Mouse (Mus musculus): Measurements from ENCODE around the gene Acot1. TPM values are rescaled to one million over a fixed set of nuclear protein-coding genes. Genes with fewer than 3 reads are reported as not detected.
"Not testable (repeated sequence)": the region's sequence is repeated elsewhere in the genome, so short reads cannot be mapped to it uniquely, and the experiment has no call there.

The Acot1 gene
- polyA plus RNA-seq, 1 experiment from 2014 or later: 99.5 TPM

GRCm38 (mm10) chr12:83988483-83988882, 20.8 kb upstream of the Acot1 start:
- Histone ChIP-seq H3K36me3 (ENCODE audit: control insufficient read depth, insufficient read depth, low read length) (peaks cover 12% of the 10 kb centered on the region), H3K9ac (ENCODE audit: low read length) (peak overlapping the region; percentile 74), H3K27me3 (replicated peaks; ENCODE audit: control insufficient read depth, insufficient read depth, low read length) (no peaks in the 10 kb centered on the region), H3K4me3 (ENCODE audit: low read depth, low read length) (peak overlapping the region; percentile 55), H3K4me1 (replicated peaks; ENCODE audit: control insufficient read depth, insufficient read depth, low read length) (peaks cover 12% of the 10 kb centered on the region), H3K9me3 (ENCODE audit: control insufficient read depth, low read length) (no peaks in the 10 kb centered on the region), H3K27ac (ENCODE audit: low read depth) (peak overlapping the region; percentile 93), H3K4me2 (ENCODE audit: low read length) (peak overlapping the region; percentile 59)
- DNase-seq (ENCODE audit: low spot score) (no peak), ATAC-seq (replicated peaks; ENCODE audit: low FRiP score, low TSS enrichment, low read depth) (peak; percentile 44; the same call in 1 of the 2 replicates)
- 65% methylated on average over 4 of the region's 4 CpGs for WGBS

GRCm38 (mm10) chr12:83989378-83989777, 19.9 kb upstream of the Acot1 start:
- Histone ChIP-seq H3K4me3 (ENCODE audit: low read depth, low read length) (no peak overlapping the region), H3K4me1 (replicated peaks; ENCODE audit: control insufficient read depth, insufficient read depth, low read length) (peaks cover 12% of the 10 kb centered on the region), H3K36me3 (ENCODE audit: control insufficient read depth, insufficient read depth, low read length) (peaks cover 15% of the 10 kb centered on the region), H3K27ac (ENCODE audit: low read depth) (no peak overlapping the region), H3K9me3 (ENCODE audit: control insufficient read depth, low read length) (no peaks in the 10 kb centered on the region), H3K4me2 (ENCODE audit: low read length) (no peak overlapping the region), H3K9ac (ENCODE audit: low read length) (no peak overlapping the region), H3K27me3 (replicated peaks; ENCODE audit: control insufficient read depth, insufficient read depth, low read length) (no peaks in the 10 kb centered on the region)
- ATAC-seq (replicated peaks; ENCODE audit: low FRiP score, low TSS enrichment, low read depth) (no peak), DNase-seq (ENCODE audit: low spot score) (no peak)
- 93% methylated on average over 4 of the region's 4 CpGs for WGBS

GRCm38 (mm10) chr12:83997221-83997620, 12.1 kb upstream of the Acot1 start:
- WGBS: 63% methylated on average over 2 of the region's 2 CpGs
- no peak overlapping the region for H3K27ac ChIP-seq (ENCODE audit: low read depth)
- no peak for DNase-seq (ENCODE audit: low spot score)
- H3K4me3 ChIP-seq (ENCODE audit: low read depth, low read length): no peak overlapping the region
- ATAC-seq (replicated peaks; ENCODE audit: low FRiP score, low TSS enrichment, low read depth): no peak
- H3K27me3 ChIP-seq (replicated peaks; ENCODE audit: control insufficient read depth, insufficient read depth, low read length): no peaks in the 10 kb centered on the region
- H3K9me3 ChIP-seq (ENCODE audit: control insufficient read depth, low read length): peaks cover 2% of the 10 kb centered on the region; the same call in 1 of the 2 replicates
- H3K4me1 ChIP-seq (replicated peaks; ENCODE audit: control insufficient read depth, insufficient read depth, low read length): no peaks in the 10 kb centered on the region
- no peak overlapping the region for H3K9ac ChIP-seq (ENCODE audit: low read length)
- peaks cover 8% of the 10 kb centered on the region for H3K36me3 ChIP-seq (ENCODE audit: control insufficient read depth, insufficient read depth, low read length)
- no peak overlapping the region for H3K4me2 ChIP-seq (ENCODE audit: low read length)

GRCm38 (mm10) chr12:83998341-83999107, 10.8 kb upstream of the Acot1 start:
- Histone ChIP-seq H3K4me2 (ENCODE audit: low read length) (no peak overlapping the region), H3K4me3 (ENCODE audit: low read depth, low read length) (no peak overlapping the region), H3K4me1 (replicated peaks; ENCODE audit: control insufficient read depth, insufficient read depth, low read length) (no peaks in the 10 kb centered on the region), H3K36me3 (ENCODE audit: control insufficient read depth, insufficient read depth, low read length) (peaks cover 3% of the 10 kb centered on the region; the same call in 1 of the 2 replicates), H3K9ac (ENCODE audit: low read length) (no peak overlapping the region), H3K9me3 (ENCODE audit: control insufficient read depth, low read length) (peaks cover 2% of the 10 kb centered on the region; the same call in 1 of the 2 replicates), H3K27me3 (replicated peaks; ENCODE audit: control insufficient read depth, insufficient read depth, low read length) (no peaks in the 10 kb centered on the region), H3K27ac (ENCODE audit: low read depth) (no peak overlapping the region)
- no peak for DNase-seq (ENCODE audit: low spot score)
- 60% methylated on average over 11 of the region's 11 CpGs for WGBS
- ATAC-seq (replicated peaks; ENCODE audit: low FRiP score, low TSS enrichment, low read depth): no peak

GRCm38 (mm10) chr12:83999237-83999636, 10.1 kb upstream of the Acot1 start:
- DNase-seq (ENCODE audit: low spot score); H3K27ac ChIP-seq (ENCODE audit: low read depth): not testable (repeated sequence)

GRCm38 (mm10) chr12:84000418-84000817, 8.9 kb upstream of the Acot1 start:
- Histone ChIP-seq H3K4me3 (ENCODE audit: low read depth, low read length) (no peak overlapping the region), H3K9ac (ENCODE audit: low read length) (no peak overlapping the region), H3K4me2 (ENCODE audit: low read length) (no peak overlapping the region), H3K27me3 (replicated peaks; ENCODE audit: control insufficient read depth, insufficient read depth, low read length) (no peaks in the 10 kb centered on the region), H3K4me1 (replicated peaks; ENCODE audit: control insufficient read depth, insufficient read depth, low read length) (no peaks in the 10 kb centered on the region), H3K9me3 (ENCODE audit: control insufficient read depth, low read length) (peaks cover 2% of the 10 kb centered on the region; the same call in 1 of the 2 replicates), H3K27ac (ENCODE audit: low read depth) (no peak overlapping the region), H3K36me3 (ENCODE audit: control insufficient read depth, insufficient read depth, low read length) (no peaks in the 10 kb centered on the region)
- 44% methylated on average over 3 of the region's 3 CpGs for WGBS
- ATAC-seq (replicated peaks; ENCODE audit: low FRiP score, low TSS enrichment, low read depth): no peak
- no peak for DNase-seq (ENCODE audit: low spot score)

More at GRCm38 (mm10) chr12:83999237-83999636, 10.1 kb upstream of the Acot1 start:
- not testable (repeated sequence) for ATAC-seq (replicated peaks; ENCODE audit: low FRiP score, low TSS enrichment, low read depth); H3K4me3 ChIP-seq (ENCODE audit: low read depth, low read length); H3K4me1 ChIP-seq (replicated peaks; ENCODE audit: control insufficient read depth, insufficient read depth, low read length); H3K4me2 ChIP-seq (ENCODE audit: low read length); H3K9me3 ChIP-seq (ENCODE audit: control insufficient read depth, low read length); H3K9ac ChIP-seq (ENCODE audit: low read length); H3K27me3 ChIP-seq (replicated peaks; ENCODE audit: control insufficient read depth, insufficient read depth, low read length); H3K36me3 ChIP-seq (ENCODE audit: control insufficient read depth, insufficient read depth, low read length)
- 56% methylated on average over 8 of the region's 8 CpGs for WGBS

GRCm38 (mm10) chr12:84003866-84004265, 5.4 kb upstream of the Acot1 start:
- H3K4me3 ChIP-seq (ENCODE audit: low read depth, low read length): no peak overlapping the region
- 76% methylated on average over 1 of the region's 1 CpGs for WGBS
- no peak overlapping the region for H3K4me2 ChIP-seq (ENCODE audit: low read length)
- ATAC-seq (replicated peaks; ENCODE audit: low FRiP score, low TSS enrichment, low read depth): no peak
- no peaks in the 10 kb centered on the region for H3K27me3 ChIP-seq (replicated peaks; ENCODE audit: control insufficient read depth, insufficient read depth, low read length)
- no peak overlapping the region for H3K9ac ChIP-seq (ENCODE audit: low read length)
- H3K36me3 ChIP-seq (ENCODE audit: control insufficient read depth, insufficient read depth, low read length): no peaks in the 10 kb centered on the region
- DNase-seq (ENCODE audit: low spot score): no peak
- H3K9me3 ChIP-seq (ENCODE audit: control insufficient read depth, low read length): peaks cover 2% of the 10 kb centered on the region; the same call in 1 of the 2 replicates
- no peaks in the 10 kb centered on the region for H3K4me1 ChIP-seq (replicated peaks; ENCODE audit: control insufficient read depth, insufficient read depth, low read length)
- H3K27ac ChIP-seq (ENCODE audit: low read depth): no peak overlapping the region

GRCm38 (mm10) chr12:84008251-84008650, 1.0 kb upstream of the Acot1 start:
- WGBS: 94% methylated on average over 10 of the region's 12 CpGs
- H3K4me3 ChIP-seq (ENCODE audit: low read depth, low read length): no peak overlapping the region
- no peak overlapping the region for H3K4me2 ChIP-seq (ENCODE audit: low read length)

GRCm38 (mm10) chr12:84008729-84009128, 561 bp upstream of the Acot1 start:
- ATAC-seq (replicated peaks; ENCODE audit: low FRiP score, low TSS enrichment, low read depth): no peak
- Histone ChIP-seq H3K9ac (ENCODE audit: low read length) (peak overlapping the region; percentile 51), H3K27me3 (replicated peaks; ENCODE audit: control insufficient read depth, insufficient read depth, low read length) (no peaks in the 10 kb centered on the region), H3K4me2 (ENCODE audit: low read length) (peak overlapping the region; percentile 45), H3K4me1 (replicated peaks; ENCODE audit: control insufficient read depth, insufficient read depth, low read length) (peaks cover 8% of the 10 kb centered on the region; the same call in 1 of the 2 replicates), H3K36me3 (ENCODE audit: control insufficient read depth, insufficient read depth, low read length) (no peaks in the 10 kb centered on the region), H3K9me3 (ENCODE audit: control insufficient read depth, low read length) (no peaks in the 10 kb centered on the region), H3K4me3 (ENCODE audit: low read depth, low read length) (peak overlapping the region; percentile 43; the same call in 1 of the 2 replicates), H3K27ac (ENCODE audit: low read depth) (peak overlapping the region; percentile 66)
- 62% methylated on average over 8 of the region's 8 CpGs for WGBS
- no peak for DNase-seq (ENCODE audit: low spot score)

More at GRCm38 (mm10) chr12:84008251-84008650, 1.0 kb upstream of the Acot1 start:
- no peak overlapping the region for H3K9ac ChIP-seq (ENCODE audit: low read length)
- H3K27me3 ChIP-seq (replicated peaks; ENCODE audit: control insufficient read depth, insufficient read depth, low read length): no peaks in the 10 kb centered on the region
- DNase-seq (ENCODE audit: low spot score) (no peak), ATAC-seq (replicated peaks; ENCODE audit: low FRiP score, low TSS enrichment, low read depth) (no peak)
- peaks cover 8% of the 10 kb centered on the region; the same call in 1 of the 2 replicates for H3K4me1 ChIP-seq (replicated peaks; ENCODE audit: control insufficient read depth, insufficient read depth, low read length)
- H3K27ac ChIP-seq (ENCODE audit: low read depth): no peak overlapping the region
- H3K9me3 ChIP-seq (ENCODE audit: control insufficient read depth, low read length): no peaks in the 10 kb centered on the region
- H3K36me3 ChIP-seq (ENCODE audit: control insufficient read depth, insufficient read depth, low read length): no peaks in the 10 kb centered on the region

Measured in intestine, embryonic 14.5 days (tissue).